Mouse (Mus musculus) right cerebral cortex, postnatal 14 days (tissue): ENCODE results near the gene Ippk.

Source experiments
- DNase-seq: peaks from one replicate; pipeline ENCODE4 v3.0.0; 2022

Gene Ippk

DNA sequence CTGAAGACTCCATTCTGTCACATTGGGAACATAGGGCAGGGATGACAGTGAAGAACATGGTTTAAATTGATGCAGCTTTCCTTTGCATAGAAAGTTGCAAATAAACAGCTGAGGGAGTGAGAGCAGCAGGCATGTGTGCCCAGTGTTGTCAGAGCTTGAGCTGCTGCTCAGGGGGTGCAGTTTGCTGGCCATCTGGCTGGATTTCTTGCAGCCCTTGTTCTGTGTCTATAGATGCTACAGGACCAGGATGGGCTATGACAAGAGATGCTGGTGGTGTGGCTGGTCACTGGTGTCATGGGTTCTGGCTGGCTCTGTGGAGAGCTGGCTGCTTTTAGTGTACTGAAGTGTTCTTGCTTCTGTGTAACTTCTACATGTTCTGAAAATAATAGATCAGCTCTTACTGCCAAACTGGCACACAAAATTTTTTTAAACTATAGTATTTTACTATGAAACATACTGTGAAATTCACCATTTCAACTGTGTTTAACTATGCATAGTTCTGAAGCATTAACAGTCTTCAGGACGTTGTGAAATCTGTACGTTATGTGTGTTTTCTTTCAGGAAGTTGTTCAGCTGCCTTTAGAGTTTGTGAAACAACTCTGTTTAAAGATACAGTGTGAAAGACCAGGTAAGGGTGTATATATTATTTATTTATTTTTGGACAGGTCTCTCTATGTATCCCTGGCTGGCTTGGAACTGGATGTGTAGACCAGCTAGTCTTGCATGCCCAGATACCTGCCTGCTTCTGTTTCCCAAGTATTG is 12.4 kb downstream of the Ippk start:
- DNase-seq = no peak

DNA sequence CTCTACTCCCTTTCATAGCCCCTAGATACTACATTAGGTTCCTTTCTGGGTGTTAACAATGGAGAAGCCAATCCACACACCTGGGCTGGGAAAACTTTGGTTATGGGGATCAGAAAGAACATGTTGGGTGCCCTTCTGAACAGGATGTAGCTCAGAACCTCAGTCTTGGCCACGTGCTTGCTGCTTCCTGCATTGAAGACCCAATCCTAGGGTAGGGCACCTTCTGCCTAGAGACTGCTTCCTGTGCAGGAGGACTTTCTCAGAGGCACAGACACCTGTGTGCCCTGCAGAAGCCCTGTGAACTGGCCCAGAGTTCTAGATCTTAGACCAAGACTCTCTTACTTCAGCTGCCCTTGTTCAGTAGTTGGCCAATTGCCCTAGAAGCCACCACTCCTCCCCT is 14.7 kb downstream of the Ippk start:
- no peak for DNase-seq

DNA sequence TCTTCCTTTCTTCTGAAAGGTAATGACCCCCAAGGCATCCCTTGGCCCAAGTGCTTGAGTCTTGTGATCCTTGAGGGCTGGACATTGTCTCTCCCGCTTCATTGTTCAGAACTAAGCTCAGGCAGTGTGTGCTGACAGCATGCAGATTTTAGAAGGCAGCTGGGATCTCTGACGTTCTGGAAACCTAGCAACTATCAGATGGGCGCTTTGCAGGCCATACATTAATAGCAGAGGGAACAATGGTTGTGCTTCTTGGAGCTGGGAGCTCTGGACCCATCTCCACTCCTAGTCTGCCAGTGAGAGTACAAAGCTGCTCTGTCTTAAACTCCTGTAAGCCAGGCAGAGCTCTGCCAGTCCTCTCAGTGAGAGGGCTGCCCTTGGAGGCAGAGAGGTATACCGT is 15.1 kb downstream of the Ippk start:
- DNase-seq = no peak

DNA sequence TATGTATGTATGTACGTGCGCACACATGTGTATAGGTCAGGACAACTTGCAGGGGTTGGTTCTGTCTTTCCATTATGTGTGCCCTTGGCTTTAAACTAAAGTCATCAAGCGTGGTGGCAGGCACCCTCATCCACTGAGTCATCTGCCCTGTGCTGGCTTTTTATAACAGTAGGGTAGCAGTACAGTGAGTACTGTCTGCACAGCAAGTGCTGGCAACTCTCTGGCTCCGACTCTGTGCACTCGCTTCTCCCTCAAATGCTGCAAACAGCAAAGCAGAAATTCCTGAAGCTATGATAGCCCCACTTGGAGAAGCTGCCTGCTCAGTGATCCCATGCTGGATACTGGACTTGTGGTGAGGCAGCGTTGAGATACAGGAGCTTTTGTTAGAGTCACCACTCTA is 23.4 kb downstream of the Ippk start:
- no peak for DNase-seq

DNA sequence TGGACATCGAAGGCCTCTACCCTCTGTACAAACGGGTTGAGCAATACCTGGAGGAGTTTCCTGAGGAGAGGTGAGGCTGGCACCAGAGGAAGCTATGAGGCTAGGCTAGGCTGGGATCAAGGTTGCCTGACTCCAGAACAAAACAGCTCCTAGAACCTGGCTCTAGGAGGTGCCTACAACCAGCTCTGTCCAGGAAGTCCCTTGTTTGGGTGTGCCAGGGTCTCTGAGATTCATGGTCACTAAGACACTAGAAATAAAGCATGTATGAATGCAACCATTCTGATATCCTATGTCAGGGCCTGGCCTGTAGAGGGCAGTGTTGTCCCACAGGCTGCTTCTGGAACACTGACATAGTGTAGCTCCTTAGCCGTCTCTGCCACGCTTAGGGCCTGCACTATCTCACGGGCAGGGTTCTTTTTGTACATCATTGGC is 28.3 kb downstream of the Ippk start:
- peak; percentile 82 for DNase-seq

DNA sequence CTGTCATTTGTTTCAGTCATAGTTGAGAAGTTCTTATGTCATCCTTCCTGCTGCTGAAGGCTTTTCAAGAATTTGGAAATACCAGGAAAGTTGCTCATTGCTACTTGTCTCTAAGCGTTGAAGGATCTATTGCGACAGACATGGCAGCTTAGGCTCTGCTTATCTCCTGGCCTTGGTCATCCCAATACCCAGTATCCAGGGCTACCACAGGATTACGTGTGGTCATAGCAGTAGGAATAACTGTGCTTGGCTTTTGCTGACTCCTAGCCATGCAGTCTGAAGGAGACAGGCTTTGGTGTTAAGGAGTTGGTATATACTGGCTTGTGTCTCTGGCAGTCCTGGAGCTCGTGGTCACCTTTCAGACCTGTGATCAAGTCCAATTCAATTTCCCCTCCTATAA is 39.2 kb downstream of the Ippk start:
- no peak for DNase-seq

DNA sequence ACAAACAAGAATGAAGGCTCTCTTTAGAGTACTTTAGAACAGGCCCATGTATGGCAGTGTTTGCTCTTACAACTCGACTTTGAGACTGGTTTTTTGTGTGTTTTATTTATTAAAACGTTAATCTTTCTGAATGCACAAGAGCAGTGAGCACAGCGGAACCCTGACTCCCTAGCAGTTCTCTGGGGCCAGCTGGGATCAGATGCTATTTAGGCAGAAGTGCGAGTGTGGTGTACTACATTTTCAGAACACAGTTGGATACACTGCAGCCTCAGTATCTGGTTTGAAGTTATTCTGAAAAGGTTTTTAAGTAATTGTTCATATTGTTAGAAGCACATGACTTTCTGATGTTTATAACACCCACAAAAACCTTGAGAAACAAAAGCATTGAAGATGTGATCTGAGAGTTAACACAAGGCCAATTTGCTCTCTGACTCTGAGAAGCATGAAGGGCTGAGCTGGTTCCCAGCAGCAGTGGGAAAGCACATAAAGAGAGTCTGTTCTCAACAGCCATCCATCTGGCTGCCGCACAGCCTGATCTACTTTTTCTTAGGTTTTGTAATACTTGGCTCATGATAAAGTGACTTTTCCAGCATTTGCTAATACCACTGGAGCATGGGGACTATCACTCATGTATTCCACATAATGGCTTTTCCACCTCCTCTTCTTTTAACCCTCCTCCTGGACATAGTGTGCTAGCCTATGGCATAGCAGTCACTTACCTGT is 39.8 kb downstream of the Ippk start:
- DNase-seq = no peak

DNA sequence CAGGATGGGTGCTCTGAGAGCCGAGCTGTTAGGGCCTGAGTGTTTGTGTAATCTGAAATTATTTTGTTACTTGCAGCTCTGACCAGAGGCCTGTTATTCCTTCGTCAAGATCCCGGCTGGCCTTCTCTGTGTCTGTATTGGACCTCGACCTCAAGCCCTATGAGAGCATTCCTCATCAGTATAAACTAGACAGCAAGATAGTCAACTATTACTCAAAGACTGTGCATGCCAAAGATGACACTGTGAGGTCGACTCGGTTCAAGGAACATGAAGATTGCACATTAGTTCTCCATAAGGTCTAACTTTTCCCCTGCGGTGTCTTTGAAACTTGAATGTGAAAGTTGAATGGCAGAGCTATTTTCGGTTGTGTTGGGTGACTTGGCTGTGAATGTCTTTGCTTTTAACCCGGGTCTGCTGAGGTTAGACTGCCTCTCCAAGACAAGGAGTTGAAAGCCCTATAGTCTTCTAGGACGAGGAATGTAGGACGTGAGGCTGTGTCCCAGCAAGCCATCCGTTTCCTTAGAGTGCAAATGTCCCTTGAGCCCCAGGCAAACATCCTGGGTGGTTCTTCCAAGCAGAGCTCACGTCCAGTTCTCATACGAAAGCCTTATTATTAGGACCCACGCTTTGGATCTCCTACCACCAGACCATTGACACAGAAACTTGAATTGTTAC is 40.5 kb downstream of the Ippk start:
- DNase-seq = no peak

DNA sequence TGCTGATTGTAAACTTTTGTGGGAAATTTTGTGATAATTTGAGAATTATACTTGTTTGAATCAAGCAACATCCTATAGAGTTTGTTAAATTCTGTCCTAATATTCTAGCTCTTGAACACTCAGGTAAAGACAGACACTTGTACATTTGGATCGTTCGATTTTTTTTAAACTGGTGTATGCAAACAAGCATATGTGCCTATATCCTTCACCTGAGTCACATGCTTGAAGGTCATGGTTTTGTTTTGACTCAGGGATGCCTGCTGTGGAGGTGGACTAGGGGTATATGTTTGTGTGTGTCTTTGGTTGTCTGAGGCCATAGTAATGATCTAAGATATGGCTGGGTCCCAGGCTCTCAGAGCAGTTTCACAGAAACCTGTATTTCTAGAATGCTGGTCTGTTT is 41.9 kb downstream of the Ippk start:
- DNase-seq = no peak

DNA sequence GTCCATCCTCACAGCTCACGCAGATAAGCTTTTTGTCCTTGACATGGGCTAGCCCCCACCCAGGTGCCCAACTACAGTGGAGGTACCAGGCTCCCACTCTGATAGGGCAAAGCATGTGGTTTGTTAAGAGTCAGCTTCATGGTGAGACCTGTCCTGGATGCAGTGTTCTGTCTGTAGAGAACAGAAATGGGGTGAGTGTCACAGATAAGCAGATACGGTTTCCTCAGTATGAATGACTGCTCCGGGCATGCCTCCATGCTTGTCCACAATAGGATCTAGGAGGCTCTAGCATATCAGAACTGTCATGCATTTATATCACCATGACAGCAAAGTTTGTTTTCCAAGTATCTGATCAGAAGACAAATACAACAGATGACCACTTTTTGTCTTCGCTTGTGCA is 44.8 kb downstream of the Ippk start:
- no peak for DNase-seq

DNA sequence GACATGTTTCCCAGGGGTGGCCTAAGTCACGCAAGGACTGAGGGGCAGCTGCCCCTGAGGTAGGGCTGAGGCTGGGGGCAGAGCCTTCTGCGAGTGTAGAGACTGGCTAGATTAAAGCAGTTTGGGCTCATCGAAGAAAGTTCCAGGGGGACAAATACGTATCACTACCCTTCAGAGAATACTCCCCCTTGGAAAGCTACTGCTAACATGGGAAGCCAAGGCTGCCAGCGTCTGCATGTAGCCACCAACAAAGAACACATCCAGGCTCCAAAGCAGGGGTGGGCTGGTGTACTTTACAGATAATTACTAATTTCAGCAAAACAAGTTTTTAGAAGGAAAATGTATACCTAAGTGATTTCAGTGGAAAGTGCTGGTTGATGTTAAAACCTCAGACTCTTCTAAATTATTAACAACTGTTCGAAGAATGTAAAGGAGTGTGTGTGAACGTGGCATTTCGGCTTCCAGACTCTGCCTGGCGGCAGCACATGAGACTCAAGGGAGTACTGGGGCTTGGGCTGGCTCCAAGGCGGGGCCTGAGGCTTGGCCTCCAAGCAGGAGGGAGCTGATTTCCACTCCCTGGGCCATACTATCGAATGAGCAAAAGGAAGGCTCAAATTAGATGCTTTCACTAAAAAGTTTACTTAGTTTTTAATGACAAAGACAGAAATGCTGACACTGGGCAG is 45.5 kb downstream of the Ippk start:
- DNase-seq = no peak

DNA sequence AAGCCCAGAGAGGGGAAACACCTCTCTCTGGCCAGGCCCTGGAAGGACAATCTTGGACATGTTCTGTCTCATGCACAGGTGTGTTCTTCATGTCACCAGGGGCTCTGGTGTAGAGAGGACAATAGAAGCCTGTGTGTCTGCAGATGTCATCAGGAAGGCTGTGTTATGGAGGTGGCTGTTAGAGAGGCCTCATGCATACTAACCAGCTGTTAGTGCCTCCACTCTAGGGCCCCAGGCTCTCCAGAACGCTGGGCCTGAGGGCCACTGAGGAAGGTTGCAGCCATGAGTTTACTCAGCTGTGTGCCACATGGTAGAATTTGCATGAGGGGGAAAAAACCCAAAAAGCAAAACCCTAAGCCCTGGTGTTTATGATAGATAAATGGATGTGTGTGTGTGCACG is 46.5 kb downstream of the Ippk start:
- DNase-seq = no peak

DNA sequence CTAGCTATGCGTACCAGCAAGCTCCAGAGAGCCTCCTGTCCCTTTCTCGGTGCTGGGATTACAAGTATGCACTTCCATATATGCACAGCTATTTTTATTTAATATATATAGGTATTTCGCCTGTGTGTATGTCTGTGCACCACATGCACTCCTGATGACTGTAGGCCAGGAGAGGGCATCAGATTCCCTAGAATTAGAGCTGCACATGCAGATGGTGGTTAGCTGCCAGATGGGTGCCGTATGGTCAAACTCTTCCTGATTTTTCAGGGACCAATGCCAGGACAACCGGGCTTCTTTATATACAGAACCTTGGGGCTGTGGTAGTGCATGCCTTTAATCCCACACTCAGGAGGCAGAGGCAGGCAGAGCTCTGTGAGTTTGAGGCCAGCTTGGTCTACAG is 48.0 kb downstream of the Ippk start:
- DNase-seq = no peak

DNA sequence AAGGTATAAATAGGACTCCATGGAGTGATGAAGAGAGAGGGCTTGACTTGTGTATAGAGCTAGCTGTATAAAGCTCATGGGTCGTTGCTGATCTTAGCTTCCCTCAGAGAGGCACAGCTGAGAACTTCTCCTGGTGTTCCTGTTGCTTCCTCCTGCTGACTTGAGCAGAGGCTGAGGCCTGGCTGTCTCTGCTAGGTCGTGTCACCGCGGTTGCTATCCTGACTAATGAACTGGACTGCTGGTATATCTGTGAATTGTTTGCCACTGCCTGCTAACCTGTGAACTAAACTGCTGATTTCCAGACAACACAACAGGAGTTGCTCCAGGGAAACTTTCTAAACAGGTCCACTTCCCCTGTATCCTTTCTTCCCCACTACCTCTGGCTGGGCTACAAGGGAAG is 49.3 kb downstream of the Ippk start:
- DNase-seq = no peak

DNA sequence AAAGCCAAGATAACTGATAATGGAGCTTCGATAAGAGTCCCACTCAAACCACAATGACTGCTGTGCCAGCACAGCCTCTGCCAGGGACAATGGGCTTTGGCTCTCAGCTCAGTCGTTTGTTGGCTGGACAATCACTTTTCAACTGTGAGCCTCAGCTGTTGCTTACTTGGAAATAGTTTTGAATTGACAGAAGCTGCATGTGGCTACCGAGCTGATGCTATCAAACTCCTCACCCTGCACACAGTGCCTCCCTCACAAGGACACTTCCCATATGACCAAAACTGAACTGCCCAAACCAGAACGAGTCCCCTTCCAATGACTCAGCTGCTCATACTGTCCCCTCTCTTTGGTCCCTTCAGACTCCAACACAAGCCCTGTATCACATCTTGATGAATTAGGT is 49.8 kb downstream of the Ippk start:
- no peak for DNase-seq

DNA sequence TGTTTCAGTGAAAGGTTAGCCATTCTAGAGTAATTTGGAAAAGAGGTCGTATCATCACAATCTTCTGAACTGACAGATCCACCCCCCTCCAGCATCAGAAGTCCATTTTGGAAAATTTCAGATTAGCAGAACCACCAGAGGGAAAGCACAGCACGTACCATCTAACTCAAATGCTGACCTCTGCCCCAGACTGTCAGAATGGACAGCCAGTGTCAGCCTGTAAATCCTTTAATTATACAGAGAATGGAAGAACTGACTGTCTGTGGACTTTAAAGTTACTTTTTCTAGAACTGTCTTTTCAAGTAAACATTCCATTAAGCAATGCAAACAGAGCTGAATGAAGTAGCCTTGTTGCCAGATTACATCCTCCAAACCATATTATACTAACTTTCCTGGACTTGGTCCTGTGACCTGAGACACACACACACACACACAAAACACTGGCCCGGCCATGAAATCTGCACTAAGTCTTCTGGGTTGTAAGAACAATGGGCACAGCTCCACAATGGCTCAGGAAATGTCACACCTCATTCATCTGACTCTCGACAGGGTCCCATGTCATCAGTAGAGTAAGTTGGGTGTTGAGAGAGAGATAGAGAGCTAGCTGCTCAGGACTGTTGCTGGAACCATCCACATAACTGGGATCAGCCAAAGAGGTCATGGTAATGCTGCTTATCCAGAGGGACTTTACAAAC is 51.1 kb downstream of the Ippk start:
- DNase-seq = no peak

DNA sequence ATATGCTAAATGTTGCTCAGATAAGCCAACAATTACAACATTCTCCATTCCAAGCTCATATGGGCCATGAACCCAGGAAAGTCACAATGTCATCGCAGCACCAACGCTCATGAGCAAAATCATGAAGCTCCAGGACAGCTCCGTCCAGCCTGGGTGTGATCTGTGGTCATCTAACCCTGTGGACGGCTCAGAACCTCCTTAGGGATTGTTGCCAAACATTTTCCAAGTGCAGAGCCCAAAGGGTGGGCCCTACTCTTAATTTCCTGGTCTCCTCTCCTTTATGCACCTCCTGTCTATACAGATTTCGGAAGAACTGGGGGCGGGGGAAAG is 51.6 kb downstream of the Ippk start:
- DNase-seq = no peak

DNA sequence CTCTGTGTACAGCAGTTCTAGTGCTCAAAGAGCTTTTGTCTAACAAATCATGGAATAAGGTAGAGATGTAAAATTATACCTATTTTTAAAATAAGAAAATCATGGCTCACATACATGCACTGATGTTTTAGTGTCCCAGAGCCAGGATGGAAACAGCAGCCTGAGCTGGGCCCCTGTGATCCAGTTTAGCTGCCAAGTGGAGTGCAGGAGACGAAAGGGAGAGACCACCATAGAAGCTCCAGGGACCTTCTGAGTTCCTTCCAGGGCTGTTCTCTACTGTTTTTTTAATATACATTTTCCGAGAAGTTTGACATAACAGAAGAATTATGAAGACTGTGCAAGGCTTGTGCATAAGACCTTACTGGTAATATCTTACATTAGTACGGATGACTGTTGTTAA is 56.8 kb downstream of the Ippk start:
- DNase-seq = no peak

DNA sequence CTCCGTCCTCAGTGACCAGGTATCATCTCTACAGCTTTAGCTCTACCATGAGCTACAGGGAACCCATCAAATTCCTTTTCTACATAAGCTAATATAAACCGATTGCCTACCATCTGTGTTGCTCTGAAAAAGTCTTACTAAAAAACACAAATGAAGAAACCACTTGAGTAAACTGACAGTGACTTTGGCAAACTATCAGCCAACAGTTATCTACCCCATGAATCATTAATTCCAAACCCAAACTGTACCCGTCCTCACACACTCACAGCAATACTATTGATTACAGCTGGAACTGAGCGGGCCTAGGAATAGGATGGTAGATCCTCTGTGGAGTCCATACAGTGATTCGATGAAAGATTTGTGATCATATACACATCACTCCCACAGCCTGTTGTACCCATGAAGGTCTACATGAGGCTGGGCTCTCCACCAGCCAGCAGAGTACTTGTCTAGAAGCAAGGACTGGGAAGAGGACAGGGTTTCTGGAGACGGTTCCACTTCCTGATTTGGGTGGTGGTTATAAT is 57.9 kb downstream of the Ippk start:
- no peak for DNase-seq

DNA sequence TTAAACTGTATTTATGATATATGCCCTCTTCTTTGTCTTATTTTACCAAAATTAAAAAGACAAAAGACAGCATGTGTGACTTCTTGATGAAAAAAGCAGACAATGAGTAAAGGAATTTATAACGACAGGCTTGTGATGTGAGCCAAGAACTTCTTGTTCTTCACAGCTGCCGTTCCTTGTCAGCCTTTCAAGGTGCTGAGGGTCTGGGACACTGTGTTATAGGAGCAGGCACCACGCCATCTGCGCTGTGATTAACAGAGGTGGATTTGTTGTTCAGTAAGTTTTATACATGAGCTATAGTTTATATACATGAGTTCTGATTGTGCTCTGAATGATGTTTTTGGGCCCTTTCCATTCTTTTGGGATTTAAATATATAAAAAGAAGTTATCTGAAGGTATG is 58.4 kb downstream of the Ippk start:
- no peak for DNase-seq

DNA sequence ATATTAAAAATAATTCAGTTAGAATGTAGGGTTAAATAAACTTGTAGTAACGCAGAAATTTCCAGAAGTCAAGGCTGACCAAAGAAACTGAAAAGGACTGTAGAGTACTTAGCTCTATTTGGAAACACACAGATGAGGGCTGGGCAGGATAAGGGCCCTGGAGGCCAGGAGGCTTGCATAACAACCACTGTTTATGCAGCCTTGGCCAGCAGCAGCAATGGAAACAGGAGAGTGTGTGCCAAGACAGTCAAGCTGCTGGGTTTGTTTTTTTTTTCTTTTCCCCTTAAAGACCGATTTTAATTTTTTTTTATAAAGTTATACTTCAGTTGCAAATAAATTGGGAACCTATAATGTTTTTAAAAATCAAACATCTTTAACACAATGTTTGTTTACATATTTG is 59.0 kb downstream of the Ippk start:
- no peak for DNase-seq

DNA sequence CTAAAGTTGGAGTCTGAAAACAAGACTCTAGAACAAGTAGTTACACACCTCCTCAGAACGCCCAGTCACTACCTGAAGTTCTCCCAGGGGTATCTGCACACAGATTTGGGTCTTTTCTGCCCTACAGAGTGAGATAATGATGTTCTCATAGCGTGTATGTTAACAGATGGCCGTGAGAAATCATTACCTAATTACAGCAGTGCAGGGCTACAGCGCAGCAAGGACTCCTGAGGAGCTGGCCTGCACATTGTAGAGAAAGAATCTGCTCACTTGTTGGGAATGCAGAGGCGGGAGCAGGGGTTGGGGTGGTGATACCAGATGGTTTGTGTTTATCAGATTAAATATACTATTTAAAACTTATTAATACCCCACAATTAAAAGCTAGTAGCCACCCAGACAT is 59.5 kb downstream of the Ippk start:
- no peak for DNase-seq

DNA sequence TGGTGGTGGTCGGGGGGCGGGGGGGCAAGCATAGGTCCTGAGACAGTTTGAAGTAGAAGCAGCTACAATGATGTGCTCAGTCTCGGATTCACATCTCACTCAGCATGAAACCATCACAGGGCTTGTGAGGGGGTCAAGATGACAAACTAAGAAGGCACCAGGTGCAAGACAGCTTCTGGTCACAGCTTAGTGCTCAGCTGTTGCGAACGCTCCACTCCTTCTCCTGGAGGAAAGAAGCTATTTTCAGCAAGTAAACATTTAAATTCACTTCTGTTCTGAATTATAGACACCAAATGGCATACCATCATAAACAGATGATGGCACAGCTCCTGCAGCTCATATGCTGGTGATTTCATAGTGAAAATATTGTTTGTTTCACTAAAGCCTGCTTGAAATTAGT is 64.3 kb downstream of the Ippk start:
- no peak for DNase-seq
